Mouse (Mus musculus) urinary bladder, postnatal 10 days (tissue): ENCODE results near the gene Olfr995.

Experiments
- DNase-seq: peaks from one replicate; pipeline ENCODE4 v3.0.0; 2022; ENCODE audit warnings: low spot score

Olfr995 gene

GRCm38 (mm10) chr2:85443539-85443938 lies at the start of gene Olfr995:
Gene Olfr995, minus strand, starts transcription at chr2:85443639.
- DNase-seq: no peak

- DNase-seq: no peak
These were observed 47.0 kb upstream of the Olfr995 start for GRCm38 (mm10) chr2:85490396-85490795.

DNA sequence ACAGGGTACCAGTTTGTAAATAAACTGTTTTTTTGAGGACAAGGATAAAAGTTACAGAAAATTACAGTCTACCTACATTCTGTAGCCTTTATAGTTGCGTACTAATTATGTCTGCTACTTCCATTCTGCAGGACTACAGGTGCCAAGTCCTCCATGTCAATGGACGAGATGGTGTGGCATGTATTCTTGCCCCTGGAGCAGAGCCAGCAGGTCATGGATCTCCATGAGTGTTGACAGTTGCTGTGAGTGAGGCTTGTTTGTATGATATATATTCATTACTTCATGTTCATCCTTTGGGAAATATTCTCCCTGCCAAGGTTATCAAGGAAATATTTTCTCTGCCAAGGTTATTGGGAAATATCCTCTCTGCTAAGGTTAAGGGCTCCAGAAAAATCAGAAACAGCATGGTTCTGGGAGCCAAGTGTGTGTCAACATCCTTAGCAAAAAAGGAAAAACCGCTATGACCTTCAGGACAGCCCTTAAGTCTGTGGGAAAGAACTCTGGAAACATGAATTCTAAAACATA lies 23.4 kb upstream of the Olfr995 start:
- no peak for DNase-seq

DNA sequence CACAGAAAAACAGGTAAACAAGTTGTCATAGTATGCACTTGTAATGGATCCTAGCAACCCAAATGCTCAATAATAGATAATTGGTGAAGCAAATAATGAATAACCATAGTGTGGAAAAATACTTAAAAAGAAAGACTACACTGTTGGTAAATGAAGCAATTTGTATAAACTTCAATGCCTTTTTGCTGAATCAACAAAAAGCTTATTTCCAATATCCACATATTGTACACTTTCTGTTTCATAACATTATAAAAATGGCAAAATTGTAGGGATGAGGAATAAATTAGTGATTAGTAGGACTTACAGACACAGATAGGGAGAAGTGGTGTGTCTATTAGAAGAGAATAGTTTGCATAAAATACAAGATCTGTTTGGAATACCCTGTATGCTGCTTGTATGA lies 893 bp downstream of the Olfr995 start:
- DNase-seq: no peak

DNA sequence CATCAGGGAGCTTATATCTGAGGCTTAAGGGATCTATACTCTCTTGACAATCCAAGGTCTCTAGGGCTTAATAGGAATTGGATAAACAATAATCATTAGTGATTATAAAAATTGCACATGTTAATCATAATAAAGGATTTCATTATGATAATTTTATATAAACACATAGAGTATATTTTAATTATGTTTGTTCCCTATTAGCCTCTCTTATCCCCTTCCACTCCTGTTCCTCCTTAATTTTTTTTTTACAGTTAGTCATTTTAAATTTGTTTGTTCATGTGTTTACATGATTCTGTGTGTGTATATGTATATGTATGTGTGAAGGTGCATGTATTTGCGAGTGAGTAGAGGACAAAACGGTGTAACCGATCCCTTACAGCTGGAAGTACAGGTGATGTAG lies 7.1 kb downstream of the Olfr995 start, which contains the start of gene Olfr994:
Gene Olfr994, minus strand, starts transcription at position 101 of the 400 bp plus-strand sequence.
- DNase-seq: no peak

DNA sequence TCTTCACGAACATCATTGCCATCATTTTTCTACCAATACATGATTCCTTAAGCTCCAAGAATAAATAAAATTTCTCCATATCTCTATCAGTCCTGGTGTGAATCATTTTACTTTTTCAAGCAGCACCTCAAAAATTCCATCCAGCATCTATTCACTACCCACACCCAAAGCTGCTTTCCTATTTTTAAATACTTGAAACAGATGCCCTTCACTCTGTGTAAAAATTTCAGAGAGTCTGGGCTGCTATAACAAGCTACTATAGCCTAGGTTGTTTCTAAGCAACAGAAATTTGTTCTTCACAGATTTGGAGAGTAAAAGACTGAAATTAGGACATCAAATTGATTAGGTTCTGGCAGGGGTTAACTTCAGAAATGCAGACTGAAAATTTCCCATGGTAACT lies 17.5 kb downstream of the Olfr995 start:
- no peak for DNase-seq

- DNase-seq: no peak
These were observed 28.7 kb downstream of the Olfr995 start, which contains the start of gene Olfr993 for GRCm38 (mm10) chr2:85414777-85415176. Gene Olfr993, minus strand, starts transcription at chr2:85414877.

DNA sequence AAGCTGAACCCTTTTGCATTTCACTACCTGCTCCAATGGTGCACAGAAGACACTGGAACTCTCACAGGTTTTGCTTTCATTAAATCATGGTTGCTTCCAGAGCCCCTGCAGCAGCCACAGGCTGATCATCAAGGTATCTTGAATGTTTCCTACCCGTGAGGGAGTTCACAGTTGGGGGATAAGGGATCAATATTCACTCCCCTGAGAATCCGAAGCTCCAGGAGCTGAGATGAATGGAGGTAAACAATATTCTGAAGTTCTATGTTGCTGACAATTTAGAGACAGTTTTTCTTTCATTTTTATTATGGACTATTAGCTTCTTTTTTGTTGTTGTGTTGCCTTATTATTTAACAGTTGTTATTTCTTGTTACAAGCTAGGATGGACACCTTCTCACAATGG lies 34.1 kb downstream of the Olfr995 start, which contains the start of gene Olfr992:
Gene Olfr992, minus strand, starts transcription at position 101 of the 400 bp plus-strand sequence.
- no peak for DNase-seq
